Mouse (Mus musculus): ENCODE results near the gene Dennd6a. TPM values are rescaled to one million over a fixed set of nuclear protein-coding genes. Genes with fewer than 3 reads are reported as not detected.
A peak's percentile ranks its signal among the peaks of the same experiment; 100 is the strongest.

Gene Dennd6a
- polyA plus RNA-seq, 1 experiment: 22.2 TPM

DNA sequence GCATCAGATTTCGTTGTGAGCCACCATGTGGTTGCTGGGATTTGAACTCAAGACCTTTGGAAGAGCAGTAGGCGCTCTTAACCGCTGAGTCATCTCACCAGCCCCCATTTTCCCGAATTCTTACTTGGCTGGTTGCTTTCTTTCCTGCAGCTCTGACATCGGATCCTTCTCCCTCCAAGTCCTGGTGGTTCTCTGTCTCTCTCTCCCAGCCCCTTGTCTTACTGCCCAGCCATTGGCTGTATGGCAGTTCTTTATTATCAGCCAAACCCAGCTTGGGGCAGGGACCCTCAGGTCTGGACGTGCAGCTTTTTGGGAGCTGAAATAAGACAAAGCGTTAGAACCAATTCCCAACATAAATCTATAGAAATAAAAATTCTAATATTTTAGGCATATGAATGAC is 21.5 kb downstream of the Dennd6a start:
- TF ChIP-seq POLR2A (IDR thresholded peaks at IDR 0.05; ENCODE audit: extremely low read depth, insufficient read depth, low read length) (no peak), CTCF (IDR thresholded peaks at IDR 0.05; ENCODE audit: extremely low read depth, insufficient read depth, low read length) (no peak)
- no peak overlapping the region for H3K27ac ChIP-seq (ENCODE audit: insufficient read depth, low read length)

GRCm38 (mm10) chr14:26595695-26596365 is 22.2 kb downstream of the Dennd6a start:
- Histone ChIP-seq H3K4me3 (ENCODE audit: insufficient read depth, low read length) (no peak overlapping the region), H3K27ac (ENCODE audit: insufficient read depth, low read length) (no peak overlapping the region), H3K4me1 (ENCODE audit: control insufficient read depth, insufficient read depth, low read length) (no peaks in the 10 kb centered on the region)
- no peak for TF ChIP-seq POLR2A (IDR thresholded peaks at IDR 0.05; ENCODE audit: extremely low read depth, insufficient read depth, low read length)
- no peak for TF ChIP-seq CTCF (IDR thresholded peaks at IDR 0.05; ENCODE audit: extremely low read depth, insufficient read depth, low read length)

More for the DNA sequence above, 21.5 kb downstream of the Dennd6a start:
- Histone ChIP-seq H3K4me1 (ENCODE audit: control insufficient read depth, insufficient read depth, low read length) (no peaks in the 10 kb centered on the region), H3K4me3 (ENCODE audit: insufficient read depth, low read length) (no peak overlapping the region)

DNA sequence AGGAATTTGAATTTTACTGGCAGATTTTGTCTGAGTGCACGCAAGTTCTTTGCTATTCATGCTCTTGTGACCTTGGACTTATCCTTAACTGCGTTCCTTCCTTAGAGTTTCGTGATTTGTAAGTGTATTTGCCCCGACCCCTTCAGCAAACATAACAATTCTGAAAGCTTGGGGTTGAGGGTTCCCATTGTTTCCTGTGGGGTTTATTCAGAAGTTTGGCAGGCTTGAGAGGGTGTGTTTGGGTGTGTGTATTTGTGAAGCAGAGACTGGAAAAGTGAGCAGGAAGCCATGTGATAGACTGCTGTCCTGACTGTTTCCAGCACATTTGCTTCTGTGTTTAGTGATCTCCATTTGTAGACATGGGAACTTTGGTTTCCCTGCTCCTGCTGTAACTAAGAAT is 31.7 kb downstream of the Dennd6a start:
- Histone ChIP-seq H3K4me1 (ENCODE audit: control insufficient read depth, insufficient read depth, low read length) (no peaks in the 10 kb centered on the region), H3K27ac (ENCODE audit: insufficient read depth, low read length) (no peak overlapping the region), H3K4me3 (ENCODE audit: insufficient read depth, low read length) (no peak overlapping the region)
- TF ChIP-seq POLR2A (IDR thresholded peaks at IDR 0.05; ENCODE audit: extremely low read depth, insufficient read depth, low read length) (no peak), CTCF (IDR thresholded peaks at IDR 0.05; ENCODE audit: extremely low read depth, insufficient read depth, low read length) (no peak)

GRCm38 (mm10) chr14:26609674-26610073 is 36.0 kb downstream of the Dennd6a start:
- Histone ChIP-seq H3K4me3 (ENCODE audit: insufficient read depth, low read length) (no peak overlapping the region), H3K27ac (ENCODE audit: insufficient read depth, low read length) (no peak overlapping the region), H3K4me1 (ENCODE audit: control insufficient read depth, insufficient read depth, low read length) (no peaks in the 10 kb centered on the region)
- no peak for TF ChIP-seq CTCF (IDR thresholded peaks at IDR 0.05; ENCODE audit: extremely low read depth, insufficient read depth, low read length)
- TF ChIP-seq POLR2A (IDR thresholded peaks at IDR 0.05; ENCODE audit: extremely low read depth, insufficient read depth, low read length): no peak

DNA sequence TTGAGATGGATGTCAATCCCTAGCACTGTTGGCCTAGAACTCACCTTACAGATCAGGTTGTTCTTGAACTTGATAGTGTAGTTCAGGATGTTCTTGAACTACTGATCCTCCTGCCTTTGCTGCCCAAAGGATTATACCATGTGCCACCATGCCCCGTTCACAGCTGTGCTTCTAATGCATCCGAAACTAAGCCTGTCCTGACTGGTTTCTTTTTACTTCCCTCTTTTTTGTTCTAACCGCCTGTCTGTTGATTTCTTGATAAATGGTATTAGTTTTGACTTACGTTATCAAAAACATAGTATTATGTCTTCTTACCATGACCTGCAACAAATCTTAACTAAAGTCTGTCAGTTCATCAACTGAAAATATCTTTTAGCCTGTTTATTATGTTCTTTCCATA is 37.0 kb downstream of the Dennd6a start:
- TF ChIP-seq POLR2A (IDR thresholded peaks at IDR 0.05; ENCODE audit: extremely low read depth, insufficient read depth, low read length) (no peak), CTCF (IDR thresholded peaks at IDR 0.05; ENCODE audit: extremely low read depth, insufficient read depth, low read length) (no peak)
- no peak overlapping the region for H3K27ac ChIP-seq (ENCODE audit: insufficient read depth, low read length)
- no peak overlapping the region for H3K4me3 ChIP-seq (ENCODE audit: insufficient read depth, low read length)

DNA sequence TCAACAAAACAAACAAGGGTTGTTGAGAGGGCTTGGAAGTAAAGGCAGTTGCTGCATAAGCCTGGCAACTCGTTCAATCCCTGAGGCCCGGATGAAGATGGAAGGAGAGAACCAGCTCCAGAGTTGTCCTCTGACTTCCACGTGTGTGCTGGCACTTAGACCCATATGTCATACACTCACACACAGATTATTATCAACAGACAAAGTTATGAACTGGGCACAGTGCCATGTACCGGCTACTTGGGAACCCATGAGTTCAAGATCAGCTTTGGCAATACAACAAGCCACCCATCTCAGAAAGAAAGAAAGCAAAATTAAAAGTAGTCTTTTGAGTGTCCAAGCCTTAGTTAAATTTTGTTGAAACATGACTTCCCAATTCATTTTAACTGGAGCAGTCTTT is 51.6 kb downstream of the Dennd6a start:
- no peak overlapping the region for H3K4me3 ChIP-seq (ENCODE audit: insufficient read depth, low read length)
- no peak overlapping the region for H3K27ac ChIP-seq (ENCODE audit: insufficient read depth, low read length)
- no peaks in the 10 kb centered on the region for H3K4me1 ChIP-seq (ENCODE audit: control insufficient read depth, insufficient read depth, low read length)
- TF ChIP-seq POLR2A (IDR thresholded peaks at IDR 0.05; ENCODE audit: extremely low read depth, insufficient read depth, low read length): no peak

More for the DNA sequence above, 37.0 kb downstream of the Dennd6a start:
- H3K4me1 ChIP-seq (ENCODE audit: control insufficient read depth, insufficient read depth, low read length): no peaks in the 10 kb centered on the region

DNA sequence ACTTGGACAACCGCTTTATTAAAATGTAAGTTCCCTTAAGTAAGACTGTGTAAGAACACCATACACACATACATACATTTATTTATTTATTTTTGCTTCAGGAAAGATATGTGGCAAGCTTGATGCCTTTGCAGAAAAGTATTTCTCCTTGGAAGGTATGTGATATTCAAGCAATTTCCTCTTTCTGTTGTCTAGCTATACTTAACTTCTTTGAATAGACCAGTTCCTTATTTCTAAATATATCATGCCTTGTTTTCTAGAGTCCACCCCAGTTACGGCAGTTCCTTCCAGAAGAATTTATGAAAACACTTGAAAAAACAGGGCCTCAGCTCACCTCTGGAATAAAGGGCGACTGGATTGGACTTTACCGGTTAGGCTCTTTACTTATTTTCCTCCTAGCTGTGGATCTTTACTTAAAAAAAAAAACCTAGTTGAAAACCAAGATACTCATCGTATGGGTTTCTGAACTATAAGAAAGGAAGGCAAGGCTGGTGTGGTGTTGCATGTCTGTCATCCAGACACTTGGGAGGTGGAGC is 53.0 kb downstream of the Dennd6a start:
- no peak overlapping the region for H3K27ac ChIP-seq (ENCODE audit: insufficient read depth, low read length)
- no peak for TF ChIP-seq POLR2A (IDR thresholded peaks at IDR 0.05; ENCODE audit: extremely low read depth, insufficient read depth, low read length)
- no peak for TF ChIP-seq CTCF (IDR thresholded peaks at IDR 0.05; ENCODE audit: extremely low read depth, insufficient read depth, low read length)
- no peaks in the 10 kb centered on the region for H3K4me1 ChIP-seq (ENCODE audit: control insufficient read depth, insufficient read depth, low read length)
- H3K4me3 ChIP-seq (ENCODE audit: insufficient read depth, low read length): no peak overlapping the region

GRCm38 (mm10) chr14:26637025-26637850 is 63.6 kb downstream of the Dennd6a start:
- H3K27ac ChIP-seq (ENCODE audit: insufficient read depth, low read length): peak overlapping the region; percentile 57; the same call in 1 of the 2 replicates
- H3K4me1 ChIP-seq (ENCODE audit: control insufficient read depth, insufficient read depth, low read length): peaks cover 4% of the 10 kb centered on the region; the same call in 1 of the 2 replicates
- no peak for TF ChIP-seq CTCF (IDR thresholded peaks at IDR 0.05; ENCODE audit: extremely low read depth, insufficient read depth, low read length)
- peak overlapping the region; percentile 85 for H3K4me3 ChIP-seq (ENCODE audit: insufficient read depth, low read length)

GRCm38 (mm10) chr14:26637851-26638707 is 64.4 kb downstream of the Dennd6a start, which contains the start of gene Arf4:
Arf4 (plus strand) TSS chr14:26638074.
- peak within 1 kb of the TSS; percentile 85 for H3K4me3 ChIP-seq (ENCODE audit: insufficient read depth, low read length)
- H3K4me1 ChIP-seq (ENCODE audit: control insufficient read depth, insufficient read depth, low read length): peaks cover 4% of the 10 kb centered on the region; the same call in 1 of the 2 replicates
- TF ChIP-seq CTCF (IDR thresholded peaks at IDR 0.05; ENCODE audit: extremely low read depth, insufficient read depth, low read length) (no peak), POLR2A (IDR thresholded peaks at IDR 0.05; ENCODE audit: extremely low read depth, insufficient read depth, low read length) (peak; percentile 91)
- peak within 1 kb of the TSS; percentile 67 for H3K27ac ChIP-seq (ENCODE audit: insufficient read depth, low read length)

Measured in cortical plate, adult 2 months (tissue).